Mouse (Mus musculus) c-Kit-positive CD71-positive TER-119-negative erythroid progenitor cells, embryonic 14.5 days (primary cell): Measurements from ENCODE around the gene Ddx58.

ENCODE experiments used
- DNase-seq: peaks from one replicate; pipeline ENCODE4 v3.0.0-alpha.2; 2013; ENCODE audit warnings: low read depth

The Ddx58 gene

GRCm38 (mm10) chr4:40234256-40234655, 5.4 kb downstream of the Ddx58 start:
- DNase-seq = no peak

GRCm38 (mm10) chr4:40233062-40233664, 6.5 kb downstream of the Ddx58 start:
- DNase-seq = no peak

DNA sequence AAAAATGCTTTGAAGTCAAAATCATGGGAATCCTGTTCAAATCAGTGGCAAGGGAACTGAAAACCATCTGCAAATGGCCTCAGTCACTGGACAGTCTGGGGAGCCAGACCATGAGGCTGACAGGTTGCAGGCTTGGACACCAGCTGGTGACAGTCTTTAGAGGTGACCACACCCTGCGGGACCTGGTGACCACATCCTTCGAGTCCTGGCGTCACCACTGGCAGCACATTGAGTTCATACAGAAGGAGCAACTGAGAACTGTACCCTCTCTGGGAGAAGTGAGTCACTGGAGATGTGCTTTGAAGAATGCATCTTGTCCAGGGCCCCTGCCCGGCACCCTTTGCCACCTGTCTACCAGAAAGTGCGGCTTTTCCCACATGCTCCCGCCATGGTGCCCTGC, 9.9 kb downstream of the Ddx58 start:
- no peak for DNase-seq

GRCm38 (mm10) chr4:40227886-40228285, 11.7 kb downstream of the Ddx58 start:
- no peak for DNase-seq

DNA sequence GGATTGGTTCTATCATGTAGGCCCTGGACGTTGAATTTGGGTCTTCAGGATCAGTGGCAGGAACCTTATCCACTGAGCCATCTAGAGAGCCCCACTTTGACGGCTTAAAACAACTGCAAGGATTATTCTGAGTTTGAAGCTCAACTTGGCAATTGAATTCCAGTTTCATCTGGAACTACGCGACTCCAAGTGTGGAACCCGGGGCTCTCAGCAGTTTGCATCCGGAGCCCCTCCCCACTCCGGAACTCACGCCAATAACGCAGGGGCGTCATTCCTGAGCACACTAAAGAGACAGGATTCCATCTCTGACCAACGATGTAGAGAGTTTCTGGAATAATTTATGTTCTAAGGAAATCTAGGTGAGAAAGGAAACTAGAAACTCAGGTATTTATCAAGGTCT, 12.5 kb downstream of the Ddx58 start:
- DNase-seq = no peak

DNA sequence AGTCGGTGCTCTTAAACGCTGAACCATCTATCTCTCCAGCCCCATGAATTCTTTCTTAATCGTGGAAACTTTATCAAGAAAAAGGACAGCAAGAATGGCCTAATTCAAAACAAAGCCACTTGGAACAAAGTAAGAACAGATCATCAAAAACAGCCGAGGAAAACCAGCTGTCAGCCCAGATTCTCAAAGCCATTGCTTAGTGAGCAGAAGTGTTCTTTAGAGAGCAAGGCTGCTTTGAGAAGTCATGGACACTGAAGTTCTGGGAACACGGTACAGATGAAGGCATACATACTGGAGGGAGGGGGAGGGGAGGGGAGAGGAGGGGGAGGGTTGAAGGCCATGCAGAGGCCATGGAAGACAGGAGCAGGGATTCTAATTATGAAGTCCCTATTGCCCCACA, 13.5 kb downstream of the Ddx58 start:
- no peak for DNase-seq

DNA sequence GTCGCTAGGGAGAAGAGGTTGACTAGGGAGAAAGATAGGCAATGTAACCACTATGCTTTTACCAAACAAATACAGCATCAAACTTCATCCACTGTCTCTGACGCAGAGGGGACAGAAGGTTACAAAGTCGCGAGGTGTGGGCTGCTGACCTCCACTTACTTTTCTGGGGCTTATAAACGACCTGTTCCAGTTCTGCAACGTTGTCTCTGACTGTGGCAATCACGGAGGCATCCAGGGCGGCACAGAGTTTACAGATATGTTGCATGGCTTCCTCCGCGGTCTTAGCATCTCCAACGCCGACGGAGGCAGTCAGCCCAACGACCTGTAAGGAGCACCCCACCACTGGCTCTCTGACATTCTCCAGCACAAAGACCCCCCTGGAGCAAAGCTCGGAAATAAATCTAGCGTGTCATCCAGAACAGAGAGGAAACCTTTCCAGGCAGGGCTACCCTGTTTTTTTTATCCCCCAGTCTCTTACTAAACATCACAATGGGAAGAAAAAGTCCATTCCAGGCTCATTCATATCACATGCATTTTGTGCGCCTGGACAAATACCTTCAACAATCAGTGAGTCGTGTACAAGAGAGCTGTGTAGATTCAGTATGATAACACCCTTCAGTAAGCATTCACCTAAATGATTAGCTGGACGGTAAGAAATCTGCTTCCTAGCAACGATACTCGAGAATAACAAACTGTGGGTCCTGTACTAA, 17.6 kb downstream of the Ddx58 start:
- DNase-seq = no peak

DNA sequence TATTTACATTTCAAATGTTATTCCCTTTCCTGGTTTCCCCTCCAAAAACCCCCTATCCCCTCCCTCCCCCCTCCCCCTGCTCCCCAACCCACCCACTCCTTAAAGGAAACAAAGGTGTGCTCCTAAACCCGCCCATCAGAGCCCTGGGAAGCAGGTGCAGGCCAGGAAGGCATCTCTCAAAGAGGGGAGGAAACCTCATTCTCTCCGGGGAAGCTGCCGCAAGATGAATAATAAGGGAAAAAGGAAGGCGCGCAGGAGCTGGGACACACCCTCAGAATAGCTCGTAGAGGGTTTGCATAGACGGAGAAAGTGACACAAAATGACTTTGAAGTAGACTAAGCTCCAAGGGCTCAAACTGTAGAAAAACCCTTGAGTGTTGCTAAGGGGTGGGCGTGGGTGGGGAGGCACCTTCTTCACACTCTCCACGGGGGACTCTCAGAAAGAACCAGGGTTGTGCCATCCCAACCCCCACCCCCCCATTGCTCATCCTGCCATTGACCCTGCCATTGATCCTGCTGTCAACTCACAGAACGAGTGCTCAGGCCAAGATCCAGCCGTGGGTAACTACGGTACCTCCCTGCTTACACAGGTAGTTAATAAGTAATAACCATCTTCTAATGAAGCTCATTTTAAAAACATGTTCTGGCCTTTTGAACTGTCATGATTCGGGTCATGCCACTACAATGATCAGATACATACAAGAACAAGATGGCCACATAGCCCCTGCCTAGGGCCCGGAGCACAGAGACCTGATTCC, 18.4 kb downstream of the Ddx58 start:
- DNase-seq = no peak

- no peak for DNase-seq
Measured at GRCm38 (mm10) chr4:40220437-40220836, 19.2 kb downstream of the Ddx58 start.

DNA sequence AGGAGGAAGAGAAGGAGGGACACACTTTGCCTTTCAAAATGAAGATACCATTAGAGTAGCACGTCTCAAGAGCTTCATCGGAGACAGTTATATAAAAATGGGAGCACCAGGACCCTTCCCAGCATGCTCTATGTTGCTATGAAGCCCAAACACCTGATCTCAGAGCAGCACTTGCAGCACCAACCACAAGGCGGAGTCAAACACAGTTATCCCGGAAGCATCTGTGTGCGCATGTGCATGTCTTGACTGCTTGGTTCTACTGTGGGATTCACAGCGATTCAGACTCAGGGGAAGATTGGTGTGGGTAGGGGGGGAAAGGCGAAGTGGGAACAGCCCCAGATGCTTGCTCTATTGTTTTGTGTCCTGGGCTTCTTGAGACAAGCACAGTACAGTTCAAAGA, 21.2 kb downstream of the Ddx58 start:
- DNase-seq = no peak

DNA sequence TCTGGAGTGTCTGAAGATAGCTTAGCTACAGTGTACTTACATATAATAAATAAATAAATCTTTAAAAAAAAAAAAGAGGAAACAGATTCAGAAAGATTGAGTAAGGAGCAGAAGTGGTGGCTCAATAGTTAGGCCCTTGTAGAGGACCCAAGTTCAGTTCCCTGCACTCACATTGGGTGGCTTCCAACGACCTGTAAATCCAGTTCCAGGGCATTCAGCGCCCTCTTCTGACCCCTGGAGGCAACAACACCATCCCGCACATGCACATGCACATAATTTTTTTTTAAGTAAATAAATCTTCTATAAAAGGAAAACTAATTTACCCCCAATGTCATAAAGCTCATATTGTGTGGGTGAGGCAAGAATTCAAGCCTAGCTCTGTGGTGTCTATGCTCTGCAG, 21.7 kb downstream of the Ddx58 start:
- DNase-seq = no peak

DNA sequence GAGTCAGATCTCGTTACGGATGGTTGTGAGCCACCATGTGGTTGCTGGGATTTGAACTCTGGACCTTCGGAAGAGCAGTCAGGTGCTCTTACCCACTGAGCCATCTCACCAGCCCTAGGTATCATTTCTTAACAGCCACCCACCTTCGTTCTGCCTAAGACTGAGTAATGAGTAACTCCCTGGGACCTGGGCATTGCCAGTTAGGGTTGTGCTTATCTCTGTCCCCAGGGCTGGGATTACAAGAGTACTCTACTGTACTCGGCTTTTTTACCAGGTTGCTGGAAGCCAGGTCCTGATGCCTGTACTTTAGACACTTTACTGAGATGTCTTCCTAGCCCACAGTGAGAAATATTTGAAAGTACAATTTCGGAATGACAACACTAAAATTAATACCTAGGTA, 27.5 kb downstream of the Ddx58 start:
- DNase-seq = no peak

DNA sequence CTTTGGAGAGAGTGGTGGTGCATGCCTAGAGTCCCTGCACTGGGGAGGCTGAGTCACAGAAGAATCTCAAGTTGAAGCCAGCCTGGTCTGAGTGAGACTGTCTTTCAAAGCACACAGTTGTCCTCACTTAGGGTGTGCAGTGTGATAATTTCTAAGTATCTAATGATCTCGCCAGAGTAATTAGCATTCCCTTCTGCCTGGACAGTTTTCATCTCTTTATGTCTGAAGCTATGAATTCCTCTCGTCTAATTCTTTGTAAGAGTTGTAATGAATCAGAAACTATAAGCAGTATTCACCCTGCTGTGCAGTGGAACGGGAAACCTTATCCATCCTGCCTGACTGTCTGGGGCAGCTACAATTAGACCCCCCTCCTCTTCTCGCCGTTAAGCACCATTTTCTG, 31.9 kb downstream of the Ddx58 start:
- DNase-seq = no peak

DNA sequence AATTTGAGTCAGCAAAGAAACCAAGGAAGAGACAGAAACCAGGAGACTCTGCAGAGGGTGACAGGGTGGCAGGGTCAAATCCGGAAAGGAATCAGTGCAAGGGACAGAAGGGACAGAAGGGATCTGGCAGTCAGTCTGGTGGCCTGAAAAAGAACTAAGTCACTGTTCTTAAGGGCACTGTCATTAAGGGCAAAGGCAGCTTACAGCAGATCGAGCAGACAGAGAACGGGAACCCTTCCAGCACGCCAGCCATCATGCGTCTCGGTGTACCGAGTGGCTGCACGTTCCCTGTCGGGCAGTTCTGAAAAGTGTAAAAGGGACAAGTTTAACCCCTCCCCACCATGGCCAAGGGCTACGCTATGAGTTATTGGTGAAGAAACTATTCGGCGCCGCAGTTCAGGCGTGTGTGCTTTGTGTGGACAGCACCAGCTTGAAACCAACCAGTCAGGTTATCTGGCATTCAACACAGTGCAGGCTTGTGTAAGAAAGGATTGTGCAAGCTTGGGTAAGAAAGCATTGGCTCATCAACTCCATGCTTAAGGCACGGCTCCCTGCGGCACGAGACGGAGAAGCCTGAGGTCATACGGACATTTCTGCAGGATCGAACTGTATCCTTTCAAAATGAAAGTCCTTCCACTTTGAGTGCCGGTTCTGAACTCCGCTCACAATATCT, 34.3 kb downstream of the Ddx58 start:
- no peak for DNase-seq

DNA sequence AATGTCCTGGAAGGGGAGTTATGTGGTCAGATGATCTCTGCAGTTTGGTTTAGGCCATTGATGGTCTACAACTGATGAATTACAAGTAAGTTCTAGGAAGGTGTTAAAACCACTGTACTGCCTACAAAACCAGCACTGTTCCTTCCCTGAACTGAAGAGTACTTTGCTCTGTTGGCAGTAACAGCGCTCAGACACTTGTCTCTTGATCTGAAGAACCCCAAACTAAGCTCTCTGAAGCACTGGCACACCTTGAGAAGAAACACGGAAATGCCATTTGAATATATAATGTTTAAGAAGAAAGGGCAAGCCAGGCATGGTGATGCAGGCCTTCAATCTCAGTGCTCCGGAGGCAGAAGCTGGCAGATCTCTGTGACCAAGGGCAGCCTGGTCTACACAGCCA, 35.3 kb downstream of the Ddx58 start:
- DNase-seq = no peak

GRCm38 (mm10) chr4:40202205-40202604, 37.4 kb downstream of the Ddx58 start:
- no peak for DNase-seq

DNA sequence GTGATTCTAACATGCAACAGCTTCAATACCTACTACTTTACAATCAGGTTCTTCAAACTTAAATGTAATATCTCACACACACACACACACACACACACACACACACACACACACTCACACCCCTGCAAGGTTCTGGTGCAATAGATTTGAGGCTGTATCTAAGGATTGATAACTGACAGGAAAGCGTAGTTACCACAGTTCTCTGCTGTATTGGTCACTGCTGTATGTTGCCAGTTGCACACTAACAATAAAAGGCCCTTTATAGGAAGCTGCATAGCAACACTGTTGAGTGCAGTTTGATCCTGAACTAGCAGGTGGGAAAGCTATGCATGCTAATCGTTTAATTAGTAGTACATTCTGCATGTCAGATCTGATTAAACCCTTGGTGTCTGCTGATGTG, 44.3 kb downstream of the Ddx58 start:
- no peak for DNase-seq

GRCm38 (mm10) chr4:40193461-40193860, 46.2 kb downstream of the Ddx58 start:
- no peak for DNase-seq

DNA sequence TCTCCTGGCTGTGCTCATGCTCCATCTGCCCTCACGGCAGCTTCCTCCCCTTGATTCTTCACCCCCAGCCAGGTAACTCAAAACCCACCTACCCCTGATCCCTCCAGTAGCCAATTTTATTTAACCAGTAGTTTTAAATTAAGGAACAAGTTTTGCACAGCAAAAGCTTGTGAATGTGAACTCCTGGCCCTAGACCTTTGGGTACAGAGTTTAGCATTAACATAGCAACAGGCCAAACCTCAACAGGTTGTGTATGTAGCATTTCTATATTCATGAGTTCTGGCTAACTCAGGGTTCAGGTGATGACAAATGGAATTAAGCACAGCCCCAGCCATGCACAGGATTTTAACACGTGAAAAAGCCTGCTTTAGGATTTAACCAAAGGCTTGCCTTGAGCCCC, 47.4 kb downstream of the Ddx58 start:
- DNase-seq = no peak

GRCm38 (mm10) chr4:40187956-40188355, 51.7 kb downstream of the Ddx58 start:
- DNase-seq = no peak

- DNase-seq = no peak
Measured at GRCm38 (mm10) chr4:40184470-40184869, 55.2 kb downstream of the Ddx58 start.

GRCm38 (mm10) chr4:40183781-40184180, 55.8 kb downstream of the Ddx58 start:
- DNase-seq = no peak
